Mouse (Mus musculus) gastrocnemius, postnatal 4 days (tissue): ENCODE measurements around the gene Trim5. TPM values are rescaled to one million over a fixed set of nuclear protein-coding genes. Genes with fewer than 3 reads are reported as not detected.

Experiments used
- total RNA-seq, 2 experiments: library from RNA; stranded (reverse); gene quantifications; 2 replicates each; pipeline ENCODE4 v1.2.3; 2021

Trim5 gene
- total RNA-seq, 2 experiments from 2014 or later = 0.98 to 1.5 TPM

Other genes with a start within 250 kb of the Trim5 start
- not detected for gene Olfr642, start 235.4 kb downstream of the Trim5 start, total RNA-seq
- gene 4930516K23Rik, start 226.6 kb downstream of the Trim5 start, total RNA-seq = not detected
- not detected for gene Olfr644, start 216.2 kb downstream of the Trim5 start, total RNA-seq
- not detected for gene Olfr645, start 202.6 kb downstream of the Trim5 start, total RNA-seq
- not detected for gene Olfr646, start 183.2 kb downstream of the Trim5 start, total RNA-seq
- gene Ubqln5, start 158.3 kb downstream of the Trim5 start, total RNA-seq = not detected
- gene Olfr643, start 150.7 kb downstream of the Trim5 start, total RNA-seq = not detected
- gene Ubqln3, start 144.8 kb downstream of the Trim5 start, total RNA-seq = not detected
- not detected for gene Ubqlnl, start 137.5 kb downstream of the Trim5 start, total RNA-seq
- gene Olfm5, start 123.3 kb downstream of the Trim5 start, total RNA-seq = not detected
- not detected for gene Olfr648, start 104.7 kb downstream of the Trim5 start, total RNA-seq
- gene Olfr649, start 92.1 kb downstream of the Trim5 start, total RNA-seq = not detected
- gene Trim6, start 69.3 kb downstream of the Trim5 start, total RNA-seq = 1 to 10 TPM in 1 of 2 experiments, under 1 TPM in 1; 0.57 to 1.3 TPM
- gene Trim34a, start 43.6 kb downstream of the Trim5 start, total RNA-seq = 1 to 10 TPM; 1.8 to 2.0 TPM
- gene Trim12a, start 27.4 kb upstream of the Trim5 start, total RNA-seq = 1 to 10 TPM; 4.5 to 5.4 TPM
- gene Trim34b, start 41.4 kb upstream of the Trim5 start, total RNA-seq = under 1 TPM in 1 of 2 experiments, not detected in 1; 0.29 TPM
- 1 to 10 TPM; 2.6 to 3.5 TPM for gene Trim12c, start 65.3 kb upstream of the Trim5 start, total RNA-seq
- under 1 TPM; 0.05 to 0.08 TPM for gene Trim30b, start 81.8 kb upstream of the Trim5 start, total RNA-seq
- under 1 TPM in 1 of 2 experiments, not detected in 1; 0.21 TPM for gene Trim30c, start 112.7 kb upstream of the Trim5 start, total RNA-seq
- 1 to 10 TPM; 1.4 to 1.5 TPM for gene Trim30a, start 177.1 kb upstream of the Trim5 start, total RNA-seq
- gene Trim30d, start 219.8 kb upstream of the Trim5 start, total RNA-seq = under 1 TPM; 0.32 to 0.62 TPM